Mouse (Mus musculus): ENCODE data around the gene Uqcr11.

DNA sequence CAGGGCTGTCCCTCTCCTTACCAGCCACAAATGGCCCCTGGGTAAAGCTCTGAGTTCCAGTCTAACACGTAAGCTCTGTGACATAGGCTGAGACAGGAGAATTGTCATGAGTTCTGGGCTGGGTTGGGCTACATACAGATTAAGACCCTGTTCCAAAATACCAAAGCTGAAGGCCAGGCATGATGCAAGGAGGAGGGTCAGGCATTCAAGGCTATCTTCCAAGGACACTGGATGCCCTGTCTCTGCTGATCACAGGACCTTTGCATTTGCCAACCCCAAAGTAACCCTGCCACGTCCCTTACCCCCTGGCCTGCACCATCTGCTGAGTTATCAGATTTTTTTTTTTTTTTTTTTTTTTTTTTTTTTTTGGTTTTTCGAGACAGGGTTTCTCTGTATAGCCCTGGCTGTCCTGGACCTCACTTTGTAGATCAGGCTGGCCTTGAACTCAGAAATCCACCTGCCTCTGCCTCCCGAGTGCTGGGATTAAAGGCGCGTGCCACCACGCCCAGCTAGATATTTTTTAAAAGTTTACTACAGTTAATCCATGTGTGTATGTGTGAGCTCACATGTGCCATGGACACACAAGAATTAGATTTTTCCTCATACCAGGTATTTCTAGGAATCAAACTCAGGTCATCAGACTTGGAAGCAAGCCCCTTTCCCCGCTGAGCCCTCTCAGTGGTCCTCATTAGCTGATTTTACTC lies 37.1 kb upstream of the Uqcr11 start:
- TF ChIP-seq CTCF (IDR thresholded peaks at IDR 0.05; ENCODE audit: low read depth) (no peak), EP300 (IDR thresholded peaks at IDR 0.05; ENCODE audit: low read depth) (no peak)

Data from heart, postnatal 0 days (tissue).